Mouse (Mus musculus): ENCODE results near the gene Cxcl17. TPM values are rescaled to one million over a fixed set of nuclear protein-coding genes. Genes with fewer than 3 reads are reported as not detected.
"Not testable (repeated sequence)": the region's sequence is repeated elsewhere in the genome, so short reads cannot be mapped to it uniquely, and the experiment has no call there.

Gene Cxcl17
- polyA plus RNA-seq, 1 experiment from 2014 or later, result not detected

- 83% methylated on average over 2 of the region's 2 CpGs for WGBS
- Histone ChIP-seq H3K9me3 (replicated peaks) (no peaks in the 10 kb centered on the region), H3K4me2 (no peak overlapping the region), H3K4me3 (no peak overlapping the region), H3K4me1 (replicated peaks) (no peaks in the 10 kb centered on the region; the same call in 1 of the 2 replicates), H3K36me3 (no peaks in the 10 kb centered on the region), H3K27ac (ENCODE audit: poor library complexity, severe bottlenecking) (no peak overlapping the region), H3K27me3 (replicated peaks) (no peaks in the 10 kb centered on the region), H3K9ac (no peak overlapping the region)
- no peak for ATAC-seq (ENCODE audit: insufficient number of reproducible peaks, low FRiP score)
Observed at GRCm38 (mm10) chr7:25435546-25435851, 22.8 kb upstream of the Cxcl17 start.

- no peaks in the 10 kb centered on the region; the same call in 1 of the 2 replicates for H3K4me1 ChIP-seq (replicated peaks)
- WGBS, result 90% methylated on average over 10 of the region's 10 CpGs
- H3K36me3 ChIP-seq, result no peaks in the 10 kb centered on the region
- no peaks in the 10 kb centered on the region for H3K9me3 ChIP-seq (replicated peaks)
- ATAC-seq (ENCODE audit: insufficient number of reproducible peaks, low FRiP score), result no peak
- no peak overlapping the region for H3K4me3 ChIP-seq
- H3K27me3 ChIP-seq (replicated peaks), result no peaks in the 10 kb centered on the region
- H3K4me2 ChIP-seq, result no peak overlapping the region
- no peak overlapping the region for H3K27ac ChIP-seq (ENCODE audit: poor library complexity, severe bottlenecking)
- no peak overlapping the region for H3K9ac ChIP-seq
Observed at GRCm38 (mm10) chr7:25434654-25435545, 22.2 kb upstream of the Cxcl17 start.

- H3K27ac ChIP-seq (ENCODE audit: poor library complexity, severe bottlenecking), result no peak overlapping the region
- no peak overlapping the region for H3K4me2 ChIP-seq
- H3K27me3 ChIP-seq (replicated peaks), result no peaks in the 10 kb centered on the region
- no peak overlapping the region for H3K4me3 ChIP-seq
- H3K9ac ChIP-seq, result no peak overlapping the region
- WGBS, result 84% methylated on average over 9 of the region's 9 CpGs
- H3K9me3 ChIP-seq (replicated peaks), result no peaks in the 10 kb centered on the region
- ATAC-seq (ENCODE audit: insufficient number of reproducible peaks, low FRiP score), result no peak
- H3K36me3 ChIP-seq, result no peaks in the 10 kb centered on the region
- H3K4me1 ChIP-seq (replicated peaks), result no peaks in the 10 kb centered on the region; the same call in 1 of the 2 replicates
Observed at GRCm38 (mm10) chr7:25433781-25434560, 21.3 kb upstream of the Cxcl17 start.

- WGBS, result 31% methylated on average over 5 of the region's 5 CpGs
- H3K9me3 ChIP-seq (replicated peaks), result no peaks in the 10 kb centered on the region
- no peak overlapping the region for H3K4me2 ChIP-seq
- no peak for ATAC-seq (ENCODE audit: insufficient number of reproducible peaks, low FRiP score)
- no peaks in the 10 kb centered on the region for H3K27me3 ChIP-seq (replicated peaks)
- H3K9ac ChIP-seq, result no peak overlapping the region
- no peaks in the 10 kb centered on the region; the same call in 1 of the 2 replicates for H3K4me1 ChIP-seq (replicated peaks)
- 0 out of 2 replicates have a peak overlapping the region, but pooled peaks have one; percentile 3 for H3K27ac ChIP-seq (ENCODE audit: poor library complexity, severe bottlenecking)
- no peak overlapping the region for H3K4me3 ChIP-seq
- no peaks in the 10 kb centered on the region for H3K36me3 ChIP-seq
Observed at GRCm38 (mm10) chr7:25433007-25433541, 20.4 kb upstream of the Cxcl17 start.

GRCm38 (mm10) chr7:25432381-25432780, 19.7 kb upstream of the Cxcl17 start:
- no peak overlapping the region for H3K27ac ChIP-seq (ENCODE audit: poor library complexity, severe bottlenecking)
- no peaks in the 10 kb centered on the region for H3K27me3 ChIP-seq (replicated peaks)
- H3K9ac ChIP-seq, result no peak overlapping the region
- no peak overlapping the region for H3K4me3 ChIP-seq
- H3K36me3 ChIP-seq, result no peaks in the 10 kb centered on the region
- ATAC-seq (ENCODE audit: insufficient number of reproducible peaks, low FRiP score), result no peak
- WGBS, result 82% methylated on average over 6 of the region's 6 CpGs
- no peaks in the 10 kb centered on the region; the same call in 1 of the 2 replicates for H3K4me1 ChIP-seq (replicated peaks)
- H3K4me2 ChIP-seq, result no peak overlapping the region
- no peaks in the 10 kb centered on the region for H3K9me3 ChIP-seq (replicated peaks)

GRCm38 (mm10) chr7:25429886-25430784, 17.4 kb upstream of the Cxcl17 start:
- H3K4me2 ChIP-seq, result no peak overlapping the region
- H3K9ac ChIP-seq, result no peak overlapping the region
- no peak overlapping the region for H3K27ac ChIP-seq (ENCODE audit: poor library complexity, severe bottlenecking)
- WGBS, result 76% methylated on average over 4 of the region's 4 CpGs
- H3K27me3 ChIP-seq (replicated peaks), result no peaks in the 10 kb centered on the region
- no peak overlapping the region for H3K4me3 ChIP-seq
- ATAC-seq (ENCODE audit: insufficient number of reproducible peaks, low FRiP score), result no peak
- H3K9me3 ChIP-seq (replicated peaks), result no peaks in the 10 kb centered on the region
- no peaks in the 10 kb centered on the region; the same call in 1 of the 2 replicates for H3K4me1 ChIP-seq (replicated peaks)
- no peaks in the 10 kb centered on the region for H3K36me3 ChIP-seq

- no peaks in the 10 kb centered on the region for H3K9me3 ChIP-seq (replicated peaks)
- H3K4me3 ChIP-seq, result no peak overlapping the region
- no peaks in the 10 kb centered on the region; the same call in 1 of the 2 replicates for H3K4me1 ChIP-seq (replicated peaks)
- H3K9ac ChIP-seq, result no peak overlapping the region
- no peak for ATAC-seq (ENCODE audit: insufficient number of reproducible peaks, low FRiP score)
- peaks cover 8% of the 10 kb centered on the region for H3K27me3 ChIP-seq (replicated peaks)
- H3K36me3 ChIP-seq, result no peaks in the 10 kb centered on the region
- H3K4me2 ChIP-seq, result no peak overlapping the region
- WGBS, result 76% methylated on average over 3 of the region's 3 CpGs
- no peak overlapping the region for H3K27ac ChIP-seq (ENCODE audit: poor library complexity, severe bottlenecking)
Observed at GRCm38 (mm10) chr7:25428321-25428720, 15.6 kb upstream of the Cxcl17 start.

GRCm38 (mm10) chr7:25427144-25427543, 14.5 kb upstream of the Cxcl17 start:
- Histone ChIP-seq H3K9me3 (replicated peaks) (no peaks in the 10 kb centered on the region), H3K4me2 (no peak overlapping the region), H3K36me3 (no peaks in the 10 kb centered on the region), H3K4me3 (no peak overlapping the region), H3K27me3 (replicated peaks) (peaks cover 18% of the 10 kb centered on the region), H3K4me1 (replicated peaks) (no peaks in the 10 kb centered on the region), H3K27ac (ENCODE audit: poor library complexity, severe bottlenecking) (no peak overlapping the region), H3K9ac (no peak overlapping the region)
- WGBS, result 70% methylated on average over 5 of the region's 5 CpGs
- no peak for ATAC-seq (ENCODE audit: insufficient number of reproducible peaks, low FRiP score)

GRCm38 (mm10) chr7:25426380-25426779, 13.7 kb upstream of the Cxcl17 start:
- H3K9me3 ChIP-seq (replicated peaks); H3K4me1 ChIP-seq (replicated peaks); H3K9ac ChIP-seq; H3K4me3 ChIP-seq; H3K36me3 ChIP-seq; H3K27ac ChIP-seq (ENCODE audit: poor library complexity, severe bottlenecking); H3K4me2 ChIP-seq; ATAC-seq (ENCODE audit: insufficient number of reproducible peaks, low FRiP score): not testable (repeated sequence)
- H3K27me3 ChIP-seq (replicated peaks), result peaks cover 26% of the 10 kb centered on the region
- 73% methylated on average over 4 of the region's 4 CpGs for WGBS

GRCm38 (mm10) chr7:25424429-25424828, 11.7 kb upstream of the Cxcl17 start:
- Histone ChIP-seq H3K4me3 (no peak overlapping the region), H3K36me3 (no peaks in the 10 kb centered on the region), H3K4me2 (no peak overlapping the region), H3K9me3 (replicated peaks) (no peaks in the 10 kb centered on the region), H3K4me1 (replicated peaks) (no peaks in the 10 kb centered on the region), H3K9ac (no peak overlapping the region), H3K27ac (ENCODE audit: poor library complexity, severe bottlenecking) (no peak overlapping the region), H3K27me3 (replicated peaks) (peaks cover 26% of the 10 kb centered on the region)
- 32% methylated on average over 4 of the region's 4 CpGs for WGBS
- no peak for ATAC-seq (ENCODE audit: insufficient number of reproducible peaks, low FRiP score)

Measured in heart, embryonic 12.5 days (tissue).